Mouse (Mus musculus) embryonic stem cell, embryonic (primary cell): ENCODE measurements around the gene Jag1.

Experiments used
- CTCF ChIA-PET, 4 experiments: fragments of 300-600 bp in 2 of 4; fragments of 350-600 bp in 2 of 4; sonication (Branson Sonifier 250); formaldehyde crosslinking; loops; one replicate each; lab custom pipeline; 2022; ENCODE audit warnings: inconsistent platforms in 2 of 4; lab: Charles Lee
- POLR2A ChIA-PET, 4 experiments: fragments of 300-600 bp in 2 of 4; fragments of 350-600 bp in 2 of 4; sonication (Branson Sonifier 250); formaldehyde crosslinking; loops; one replicate each; lab custom pipeline; 2022; ENCODE audit warnings: antibody characterized with exemption in 4 of 4, inconsistent platforms in 1 of 4; lab: Charles Lee

Jag1 gene

GRCm38 (mm10) chr2:137109321-137110213 is 6.9 kb downstream of the Jag1 start:
- ChIA-PET CTCF (interaction anchor here in 1 of 4 experiments (0.6 kb wide), 1 partner anchor 1314 kb away, joined by 3 read pairs; no protein-coding TSS in a partner anchor), POLR2A (interaction anchor here in 3 of 4 experiments (0.8 to 2.4 kb wide), 7 partner anchors 9 to 218 kb away, joined by 3 to 5 read pairs (median 3); partner anchors contain the start of genes AL731706.1 (in 1 of the 3), Mkks (in 1 of the 3) and Slx4ip (in 1 of the 3))

GRCm38 (mm10) chr2:137107946-137108345 is 8.5 kb downstream of the Jag1 start:
- ChIA-PET POLR2A (interaction anchor here in 2 of 4 experiments (0.9 to 2.4 kb wide), 3 partner anchors 8 to 10 kb away, joined by 3 to 5 read pairs (median 4); no protein-coding TSS in a partner anchor), CTCF (no interaction called here)

GRCm38 (mm10) chr2:137107203-137107602 is 9.2 kb downstream of the Jag1 start:
- ChIA-PET POLR2A (interaction anchor here in 2 of 4 experiments (0.9 to 1.5 kb wide), 2 partner anchors 8 kb away, joined by 3 to 4 read pairs; no protein-coding TSS in a partner anchor), CTCF (no interaction called here)

- POLR2A ChIA-PET, result interaction anchor here in 1 of 4 experiments (1.0 kb wide), 1 partner anchor 8 kb away, joined by 3 read pairs; no protein-coding TSS in a partner anchor
- CTCF ChIA-PET, result no interaction called here
These were observed 15.4 kb downstream of the Jag1 start for GRCm38 (mm10) chr2:137101074-137101473.

- ChIA-PET CTCF (no interaction called here), POLR2A (interaction anchor here in 2 of 4 experiments (0.7 to 1.6 kb wide), 5 partner anchors 10 to 309 kb away, joined by 3 to 5 read pairs (median 3); partner anchors contain the start of gene Jag1 (in 1 of the 2))
These were observed 17.2 kb downstream of the Jag1 start for GRCm38 (mm10) chr2:137099211-137099734.

GRCm38 (mm10) chr2:137098269-137099035 is 18.0 kb downstream of the Jag1 start:
- ChIA-PET POLR2A (interaction anchor here in 2 of 4 experiments (0.7 to 2.3 kb wide), 6 partner anchors 11 to 207 kb away, joined by 3 to 10 read pairs (median 4); partner anchors contain the start of genes AL731706.1 (in 1 of the 2), Jag1 (in 1 of the 2), Mkks (in 1 of the 2) and Slx4ip (in 1 of the 2)), CTCF (interaction anchor here in 1 of 4 experiments (0.8 kb wide), 1 partner anchor 16 kb away, joined by 3 read pairs; no protein-coding TSS in a partner anchor)

GRCm38 (mm10) chr2:137096981-137097460 is 19.4 kb downstream of the Jag1 start:
- ChIA-PET POLR2A (interaction anchor here in 2 of 4 experiments (0.8 to 2.3 kb wide), 11 partner anchors 8 to 595 kb away, joined by 3 to 11 read pairs (median 4); partner anchors contain the start of genes AL731706.1 (in 2 of the 2), Mkks (in 2 of the 2) and Slx4ip (in 2 of the 2)), CTCF (interaction anchor here in 1 of 4 experiments (1.2 kb wide), 1 partner anchor 635 kb away, joined by 3 read pairs; no protein-coding TSS in a partner anchor)

- ChIA-PET CTCF (no interaction called here), POLR2A (interaction anchor here in 2 of 4 experiments (0.7 to 1.9 kb wide), 6 partner anchors 9 to 203 kb away, joined by 3 to 6 read pairs (median 3); partner anchors contain the start of genes AL731706.1 (in 1 of the 2), Mkks (in 1 of the 2) and Slx4ip (in 1 of the 2))
These were observed 22.1 kb downstream of the Jag1 start for GRCm38 (mm10) chr2:137094301-137094700.

- ChIA-PET POLR2A (interaction anchor here in 1 of 4 experiments (2.7 kb wide), 1 partner anchor 13 kb away, joined by 11 read pairs; no protein-coding TSS in a partner anchor), CTCF (no interaction called here)
These were observed 23.2 kb downstream of the Jag1 start for GRCm38 (mm10) chr2:137093298-137093630.

- ChIA-PET CTCF (no interaction called here), POLR2A (interaction anchor here in 2 of 4 experiments (0.7 to 2.7 kb wide), 6 partner anchors 10 to 559 kb away, joined by 3 to 11 read pairs (median 3); partner anchors contain the start of genes AL731706.1 (in 2 of the 2), Mkks (in 2 of the 2) and Slx4ip (in 2 of the 2))
These were observed 23.7 kb downstream of the Jag1 start for GRCm38 (mm10) chr2:137092523-137093297.

GRCm38 (mm10) chr2:137091766-137092522 is 24.5 kb downstream of the Jag1 start:
- CTCF ChIA-PET, result no interaction called here
- POLR2A ChIA-PET, result interaction anchor here in 2 of 4 experiments (0.7 to 2.7 kb wide), 6 partner anchors 11 to 558 kb away, joined by 3 to 11 read pairs (median 3); partner anchors contain the start of genes AL731706.1 (in 2 of the 2), Mkks (in 2 of the 2) and Slx4ip (in 2 of the 2)

- CTCF ChIA-PET, result no interaction called here
- POLR2A ChIA-PET, result interaction anchor here in 1 of 4 experiments (0.7 kb wide), 1 partner anchor 12 kb away, joined by 3 read pairs; no protein-coding TSS in a partner anchor
These were observed 28.7 kb downstream of the Jag1 start for GRCm38 (mm10) chr2:137087705-137088104.

- ChIA-PET CTCF (interaction anchor here in 1 of 4 experiments (0.6 kb wide), 2 partner anchors 165 to 199 kb away, joined by 3 to 4 read pairs; no protein-coding TSS in a partner anchor), POLR2A (interaction anchor here in 3 of 4 experiments (0.6 to 1.4 kb wide), 4 partner anchors 9 to 17 kb away, joined by 3 to 4 read pairs (median 4); no protein-coding TSS in a partner anchor)
These were observed 29.6 kb downstream of the Jag1 start for GRCm38 (mm10) chr2:137086621-137087395.

- CTCF ChIA-PET, result no interaction called here
- POLR2A ChIA-PET, result interaction anchor here in 3 of 4 experiments (1.1 to 1.4 kb wide), 5 partner anchors 9 to 194 kb away, joined by 3 to 4 read pairs (median 3); partner anchors contain the start of genes AL731706.1 (in 1 of the 3), Mkks (in 1 of the 3) and Slx4ip (in 1 of the 3)
These were observed 31.2 kb downstream of the Jag1 start for GRCm38 (mm10) chr2:137085257-137085656.
